Mouse (Mus musculus): ENCODE measurements around the gene Sik2.
A peak's percentile ranks its signal among the peaks of the same experiment; 100 is the strongest.

The Sik2 gene

GRCm38 (mm10) chr9:51008841-51009655 lies at the start of gene Sik2:
Gene Sik2, minus strand, starts transcription at chr9:51009073.
- peak; percentile 85 for DNase-seq

DNA sequence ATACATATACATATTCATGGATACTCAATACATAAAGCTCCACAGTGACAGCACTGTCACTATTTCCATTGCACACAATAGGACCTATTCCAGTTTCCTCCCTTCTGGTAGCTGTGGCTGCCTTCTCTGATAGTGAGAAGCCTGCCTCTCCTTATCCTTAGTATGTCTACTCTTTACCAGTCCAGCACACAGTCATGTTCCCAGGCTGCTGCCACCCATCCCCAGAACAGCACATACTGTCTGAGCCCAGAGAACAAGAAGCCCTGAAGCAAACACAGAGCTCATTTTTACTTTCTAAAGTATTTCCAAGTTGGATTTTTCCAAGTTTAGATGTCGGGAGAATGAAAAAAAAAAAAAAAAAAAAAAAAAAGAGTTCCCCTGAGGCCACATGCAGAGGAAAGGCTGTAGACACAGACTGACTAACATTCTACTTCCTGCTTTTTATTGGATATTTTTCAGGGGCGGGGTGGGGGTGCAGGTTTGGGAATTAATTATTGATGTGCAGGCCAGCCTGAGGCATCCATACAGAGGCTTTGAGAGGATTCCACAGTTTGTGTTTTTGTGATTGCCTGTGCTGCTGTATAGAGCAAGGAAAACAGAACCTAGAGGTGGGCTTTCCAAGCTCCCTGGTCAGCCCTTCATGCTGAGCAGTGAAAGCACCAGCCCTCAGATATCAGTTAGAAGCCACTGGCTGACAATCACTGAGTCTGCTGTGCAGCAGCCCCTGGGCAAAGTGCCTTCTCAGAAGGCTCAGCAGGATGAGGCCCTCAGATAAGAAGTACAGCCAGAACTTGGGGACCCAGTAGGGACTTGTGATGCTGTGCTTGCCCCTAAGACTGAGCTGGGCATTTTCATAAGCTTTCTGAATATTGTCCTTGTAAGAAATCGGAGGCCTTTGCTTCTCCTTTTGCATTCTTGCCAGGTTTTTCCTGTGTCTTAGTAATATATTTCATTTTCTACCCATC lies 47.8 kb upstream of the Sik2 start:
- no peak for DNase-seq

DNA sequence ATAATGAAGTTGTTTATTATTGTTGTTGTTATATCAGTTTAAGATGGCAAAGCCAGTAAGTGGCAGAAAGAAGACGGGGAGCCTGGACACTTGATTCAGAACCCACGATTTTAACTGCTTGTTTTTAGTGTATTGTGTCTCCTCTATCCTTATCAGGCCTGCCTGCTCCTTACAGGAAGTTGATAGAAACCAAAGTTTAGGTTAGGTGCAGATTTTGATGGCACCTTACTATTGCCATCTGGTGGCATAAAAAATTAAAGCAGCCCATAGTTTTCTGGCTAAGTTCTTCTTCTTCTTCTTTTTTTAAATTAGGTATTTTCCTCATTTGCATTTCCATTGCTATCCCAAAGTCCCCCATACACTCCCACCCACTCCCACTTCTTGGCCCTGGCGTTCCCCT lies 43.3 kb upstream of the Sik2 start:
- no peak for DNase-seq

- DNase-seq, result no peak
Observed at GRCm38 (mm10) chr9:51042136-51042535, 33.3 kb upstream of the Sik2 start.

DNA sequence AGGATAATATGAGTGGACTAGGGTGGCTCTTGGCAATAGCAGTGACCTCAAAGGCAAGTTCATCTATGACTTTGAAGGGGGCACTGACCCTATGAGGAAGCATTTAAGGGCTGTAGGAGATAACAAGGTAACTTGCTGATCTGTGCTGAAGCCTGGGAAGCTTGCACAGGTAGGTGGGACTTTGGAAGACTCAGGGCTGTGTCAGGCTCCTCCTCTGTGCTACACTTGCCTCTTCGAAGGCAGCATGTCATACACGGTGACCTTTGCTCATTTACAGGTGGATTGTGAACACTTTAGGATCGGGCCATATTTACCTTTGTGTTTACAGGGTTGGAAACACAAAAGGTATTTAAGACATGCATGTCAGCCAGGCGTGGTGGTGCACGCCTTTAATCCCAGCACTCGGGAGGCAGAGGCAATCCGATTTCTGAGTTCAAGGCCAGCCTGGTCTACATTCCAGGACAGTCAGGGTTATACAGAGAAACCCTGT lies 32.7 kb upstream of the Sik2 start:
- DNase-seq, result no peak

GRCm38 (mm10) chr9:51032785-51033529 lies 24.1 kb upstream of the Sik2 start:
- DNase-seq, result no peak

- no peak for DNase-seq
Observed at GRCm38 (mm10) chr9:51032291-51032690, 23.4 kb upstream of the Sik2 start.

GRCm38 (mm10) chr9:51031603-51032002 lies 22.7 kb upstream of the Sik2 start:
- no peak for DNase-seq

GRCm38 (mm10) chr9:51030147-51030546 lies 21.3 kb upstream of the Sik2 start:
- no peak for DNase-seq

GRCm38 (mm10) chr9:51026952-51027351 lies 18.1 kb upstream of the Sik2 start:
- no peak for DNase-seq

DNA sequence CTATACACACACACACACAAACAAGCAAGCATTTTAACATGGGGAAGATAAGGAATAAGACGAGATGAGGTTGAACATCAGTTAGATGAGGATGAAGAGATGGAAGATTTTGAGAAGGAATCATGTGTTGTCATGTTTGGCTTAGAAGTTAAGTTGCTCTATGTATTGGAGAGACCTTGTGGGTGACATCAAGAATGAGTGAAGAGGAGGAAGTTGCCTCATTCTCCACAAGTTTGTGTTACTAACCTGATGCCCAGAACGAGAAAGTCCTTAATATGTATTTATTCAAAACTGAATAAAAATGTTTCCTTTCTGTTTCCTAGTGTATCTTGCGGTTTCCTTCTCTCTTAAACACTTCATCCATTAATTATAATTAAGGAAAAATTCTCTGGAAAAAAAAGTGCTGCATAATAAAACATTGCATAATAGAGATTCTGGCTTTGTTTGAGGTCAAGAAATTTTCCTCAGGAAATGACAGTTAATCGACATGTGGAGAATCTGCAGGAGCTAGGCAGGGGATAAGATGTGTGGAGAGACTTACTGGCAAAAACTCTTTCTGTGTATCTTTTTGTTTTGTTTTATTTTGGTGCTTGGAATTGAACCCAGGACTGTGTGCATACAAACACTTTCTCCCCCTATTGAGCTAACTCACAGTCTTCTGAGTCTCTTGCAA lies 12.4 kb upstream of the Sik2 start:
- no peak for DNase-seq

DNA sequence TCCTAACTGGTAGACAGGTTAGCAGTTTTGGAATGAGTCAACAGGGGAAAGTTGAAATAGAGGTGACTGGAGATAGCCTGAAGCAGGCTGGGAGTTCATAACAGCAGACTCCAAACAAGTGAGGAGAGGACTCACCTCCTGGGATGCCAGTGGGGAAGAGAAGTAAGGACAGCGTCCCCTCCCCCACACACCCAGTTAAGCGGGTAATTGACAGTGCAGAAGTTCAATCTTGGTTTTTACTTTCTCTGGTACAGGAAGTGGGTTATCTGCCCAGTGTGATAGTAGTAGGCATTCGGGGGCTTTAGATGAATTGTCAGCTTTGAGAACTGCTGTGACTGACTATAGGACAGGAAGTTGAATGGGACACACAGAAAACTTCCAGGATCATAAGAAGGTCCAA lies 11.5 kb upstream of the Sik2 start:
- DNase-seq, result no peak

DNA sequence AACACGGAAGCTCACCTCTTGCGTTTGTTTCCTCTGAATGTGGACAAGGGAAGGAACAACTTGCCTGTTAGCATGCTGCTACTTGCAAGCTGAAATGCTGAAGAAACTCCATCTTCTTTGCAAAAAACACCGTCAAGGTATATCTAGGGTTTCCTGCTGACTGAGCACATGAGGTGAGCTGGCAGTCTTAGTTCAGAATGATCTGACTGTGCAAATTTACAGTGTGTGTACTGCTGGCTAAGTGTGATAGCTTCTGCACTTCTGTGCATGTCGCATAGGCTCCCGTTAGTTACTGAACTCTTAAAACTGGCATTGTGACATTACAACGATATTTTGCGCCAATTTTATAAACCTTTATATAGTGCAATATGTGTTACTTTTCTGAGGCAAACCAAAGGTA lies 10.8 kb upstream of the Sik2 start:
- no peak for DNase-seq

DNA sequence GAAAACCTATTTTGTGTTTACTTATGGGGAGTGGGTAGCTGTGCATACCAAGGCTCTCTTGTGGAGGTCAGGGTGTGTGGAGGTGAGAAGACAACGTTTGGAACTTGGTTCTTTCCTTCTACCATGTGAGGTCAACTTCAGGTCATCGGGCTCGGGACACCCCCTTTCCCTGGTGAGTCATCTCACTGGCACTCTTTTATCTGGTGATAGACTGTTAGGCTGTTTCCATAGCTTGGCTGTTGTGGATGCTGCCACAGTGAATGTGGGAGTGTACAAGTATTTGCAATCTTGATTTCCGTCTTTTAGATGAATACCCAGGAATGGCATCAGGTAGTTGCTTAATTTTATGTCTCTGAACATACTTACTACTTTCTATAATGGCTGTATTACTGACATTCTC lies 6.9 kb upstream of the Sik2 start:
- no peak for DNase-seq

DNA sequence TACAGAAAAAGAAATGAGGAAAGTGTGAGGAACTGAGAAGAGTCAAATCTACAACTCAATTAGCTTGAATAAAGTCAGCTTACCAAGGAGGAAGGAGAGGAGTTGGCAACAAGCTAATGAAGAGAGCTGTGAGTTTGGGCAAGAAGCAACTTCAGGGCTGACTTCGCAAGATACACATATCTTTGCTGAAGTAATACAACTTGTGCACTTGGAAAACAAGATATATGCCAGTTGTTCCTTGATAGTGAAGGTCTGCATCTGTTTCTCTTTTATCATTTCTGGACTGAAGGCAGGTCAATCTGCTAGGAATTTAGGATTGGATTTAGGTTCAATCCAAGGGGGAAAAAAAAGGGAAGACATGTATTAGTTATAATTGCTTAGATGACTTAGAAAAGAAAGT lies 4.8 kb upstream of the Sik2 start:
- no peak for DNase-seq

GRCm38 (mm10) chr9:51009656-51009950 lies 730 bp upstream of the Sik2 start:
- DNase-seq, result peak; percentile 33

- no peak for DNase-seq
Observed at GRCm38 (mm10) chr9:51008068-51008840, 619 bp downstream of the Sik2 start.

GRCm38 (mm10) chr9:51007726-51008067 lies 1.2 kb downstream of the Sik2 start:
- DNase-seq, result no peak

- peak; percentile 48 for DNase-seq
Observed at GRCm38 (mm10) chr9:51006846-51007245, 2.0 kb downstream of the Sik2 start.

DNA sequence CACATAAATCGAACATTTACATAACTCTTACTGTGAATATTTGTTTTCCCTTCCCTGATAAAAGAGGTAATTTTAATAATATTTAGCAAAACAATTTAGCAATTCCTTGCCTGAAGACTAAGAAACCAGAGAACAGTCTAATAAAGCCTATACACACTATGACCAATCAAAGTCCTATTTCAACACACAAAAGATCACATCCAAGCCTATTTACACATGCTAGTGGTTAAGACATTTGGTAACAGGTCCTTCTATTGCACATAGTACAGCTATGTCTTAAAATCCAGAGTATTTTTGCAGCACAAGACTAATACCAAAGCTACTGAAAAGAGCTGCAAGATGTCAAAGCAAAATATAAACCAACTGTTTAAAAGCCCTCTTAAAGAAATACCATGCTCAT lies 4.8 kb downstream of the Sik2 start:
- no peak for DNase-seq

DNA sequence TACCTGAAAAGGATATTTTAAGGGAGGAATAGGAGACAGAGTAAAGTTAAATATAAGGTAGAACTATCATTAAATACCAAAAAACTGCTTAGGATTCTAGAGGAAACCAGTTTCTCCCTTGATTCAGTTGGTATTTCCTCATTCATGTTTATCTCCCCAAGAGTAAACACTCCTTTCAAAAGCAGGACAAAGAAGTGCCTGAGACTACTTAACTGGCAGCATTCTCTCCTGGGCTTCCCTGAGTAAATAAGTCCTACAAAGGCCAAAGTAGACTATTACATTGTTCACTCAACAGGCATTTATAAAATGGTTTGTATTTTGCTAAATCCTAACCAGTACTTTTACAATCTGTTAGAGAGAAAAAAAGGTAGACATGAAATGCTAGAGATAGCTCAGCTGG lies 22.2 kb downstream of the Sik2 start:
- no peak for DNase-seq

DNA sequence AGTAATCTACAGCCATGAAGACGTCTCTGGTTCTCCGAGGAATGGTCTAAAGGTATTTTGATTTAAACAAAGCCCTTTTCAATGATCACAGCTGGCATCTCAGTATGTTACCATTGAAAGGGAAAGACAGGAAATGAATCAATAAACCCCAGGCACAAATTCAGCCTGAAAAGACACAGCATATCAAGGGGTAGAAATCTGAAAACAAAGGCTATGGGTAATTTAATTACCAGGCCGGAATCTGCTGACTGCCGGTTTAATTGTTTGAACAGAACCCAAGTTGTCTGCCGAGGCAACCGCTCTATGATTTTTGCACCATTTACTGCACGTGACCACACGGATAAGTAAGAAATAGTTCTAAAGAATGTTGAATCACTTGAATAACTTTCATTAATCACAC lies 22.8 kb downstream of the Sik2 start:
- DNase-seq, result no peak

All from cerebellum, adult 11 months (tissue).